Mouse (Mus musculus) embryonic fibroblast, embryonic 13.5 days (primary cell): ENCODE data around the gene Tmem185b.

ENCODE experiments used
- CTCF ChIP-seq: IDR thresholded peaks from 2 replicates; pipeline ENCODE4 v1.5.1; 2011; ENCODE audit warnings: mild to moderate bottlenecking, control low read depth, low read length, moderate library complexity, borderline replicate concordance; ENCODE audit not compliant: insufficient read depth
- POLR2A ChIP-seq: IDR thresholded peaks from 2 replicates; pipeline ENCODE4 v1.6.1; 2011; ENCODE audit warnings: low read depth, mild to moderate bottlenecking, control low read depth, low read length, moderate library complexity

DNA sequence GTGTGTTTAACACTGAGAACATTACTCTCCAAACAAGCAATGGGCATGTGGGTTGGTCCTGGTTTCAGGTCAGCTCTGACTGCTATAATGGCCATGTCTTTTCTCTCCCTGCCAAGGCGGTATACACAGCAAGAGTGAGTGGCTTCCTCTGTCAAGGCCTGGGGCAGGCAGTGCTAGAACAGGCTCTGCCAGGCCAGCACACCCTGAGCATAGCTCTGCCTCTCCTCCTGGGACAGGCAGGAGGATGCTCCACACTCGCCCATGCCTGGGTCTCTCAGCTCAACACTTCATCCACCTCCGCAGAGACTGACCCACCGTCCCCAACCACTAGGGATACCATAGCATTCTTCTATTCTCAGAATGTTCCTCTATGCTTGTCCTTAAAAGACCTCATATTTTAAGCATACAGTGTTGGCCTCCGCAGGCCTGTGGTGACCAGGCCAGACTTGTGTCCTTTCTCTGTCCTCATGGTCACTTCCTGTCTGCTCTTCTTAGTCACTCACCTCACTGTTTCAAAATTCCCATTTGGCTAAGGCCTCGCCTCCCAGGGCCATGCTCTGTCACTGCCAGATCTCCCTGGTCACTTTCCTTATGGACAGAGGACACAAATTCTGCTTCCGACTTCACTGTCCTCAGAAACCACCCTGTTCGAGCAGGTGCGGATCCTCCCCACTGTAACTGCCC lies 31.1 kb upstream of the Tmem185b start:
- no peak for TF ChIP-seq CTCF
- TF ChIP-seq POLR2A: no peak
